ENCODE assay signal across 8 mouse cellular contexts in the genomic region with DNA sequence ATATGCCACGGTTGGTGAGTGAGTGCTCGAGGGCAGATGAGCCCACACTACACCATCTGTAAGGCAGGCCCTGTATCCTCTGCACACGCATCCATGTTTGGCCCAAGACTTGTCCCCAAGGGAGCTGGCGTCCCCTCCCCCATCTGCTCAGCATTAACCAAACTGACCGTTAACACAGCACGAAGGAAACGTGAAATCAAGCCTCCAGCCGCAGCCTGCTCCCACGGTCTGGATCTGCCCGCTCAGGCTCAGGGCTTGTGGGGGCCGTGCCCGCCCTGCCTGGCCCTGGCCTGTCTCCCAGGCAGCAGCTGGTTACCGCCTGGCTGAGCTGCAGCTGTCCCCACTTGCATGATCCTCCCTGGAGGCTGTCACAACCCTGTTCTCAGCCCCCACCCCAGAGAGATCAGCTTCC. TPM values are rescaled to one million over a fixed set of nuclear protein-coding genes. Genes with fewer than 3 reads are reported as not detected.
A peak's percentile ranks its signal among the peaks of the same experiment; 100 is the strongest.
DNase-seq lines count a peak whose midpoint lies in the region; ATAC-seq and TF ChIP-seq lines count a peak whose summit lies in the region.

No protein-coding gene starts in this region.

- H3K9ac ChIP-seq in embryonic facial prominence, embryonic 12.5 days = no peak overlapping the region
- 0 out of 2 replicates have a peak overlapping the region, but pooled peaks have one; percentile 12 for H3K9ac ChIP-seq in midbrain, embryonic 15.5 days

- peak; percentile 52 to 82 for DNase-seq in cerebellum, postnatal 4 days (ENCODE audit: low spot score in 2 of 2)
- no peak for DNase-seq in cerebellum, adult 9-10 months
- DNase-seq in heart, postnatal 36 days = peak; percentile 57 to 62
- peak; percentile 60 for DNase-seq in layer of hippocampus, adult 2 months (ENCODE audit: low spot score in 2 of 2)
- DNase-seq in testis, postnatal 10 days (ENCODE audit: low spot score) = peak; percentile 82
- no peak for DNase-seq in urinary bladder, postnatal 25 days (ENCODE audit: low spot score)

- no peak for TF ChIP-seq CTCF in layer of hippocampus, adult 2 months (conservative IDR thresholded peaks at IDR 0.05)

- H3K9me3 ChIP-seq in embryonic facial prominence, embryonic 12.5 days = no peaks in the 10 kb centered on the region
- H3K9me3 ChIP-seq in midbrain, embryonic 15.5 days = no peaks in the 10 kb centered on the region

- H3K4me3 ChIP-seq in embryonic facial prominence, embryonic 12.5 days = no peak overlapping the region
- no peak overlapping the region for H3K4me3 ChIP-seq in layer of hippocampus, adult 2 months
- no peak overlapping the region for H3K4me3 ChIP-seq in midbrain, embryonic 15.5 days

- H3K27me3 ChIP-seq in embryonic facial prominence, embryonic 12.5 days = no peaks in the 10 kb centered on the region
- no peaks in the 10 kb centered on the region for H3K27me3 ChIP-seq in midbrain, embryonic 15.5 days (replicated peaks)

- intact Hi-C loops in heart, postnatal 36 days (cut with DNase I) = no loop called here

- no peak overlapping the region for H3K4me2 ChIP-seq in embryonic facial prominence, embryonic 12.5 days (replicated peaks)
- H3K4me2 ChIP-seq in midbrain, embryonic 15.5 days = no peak overlapping the region

- 51% methylated on average over 13 of the region's 13 CpGs for WGBS in embryonic facial prominence, embryonic 12.5 days
- WGBS in midbrain, embryonic 15.5 days = 25% methylated on average over 13 of the region's 13 CpGs

- peak; percentile 67; the same call in 1 of the 2 replicates for ATAC-seq in embryonic facial prominence, embryonic 12.5 days (ENCODE audit: insufficient number of reproducible peaks, insufficient read depth, low FRiP score, low TSS enrichment)
- ATAC-seq in midbrain, embryonic 15.5 days (replicated peaks) = peak; percentile 74

- H3K27ac ChIP-seq in embryonic facial prominence, embryonic 12.5 days = no peak overlapping the region; the same call in 1 of the 2 replicates
- peak overlapping the region; percentile 60 for H3K27ac ChIP-seq in layer of hippocampus, adult 2 months
- H3K27ac ChIP-seq in midbrain, embryonic 15.5 days = peak overlapping the region; percentile 42; the same call in 1 of the 2 replicates

- no peaks in the 10 kb centered on the region for H3K36me3 ChIP-seq in embryonic facial prominence, embryonic 12.5 days
- no peaks in the 10 kb centered on the region for H3K36me3 ChIP-seq in midbrain, embryonic 15.5 days (replicated peaks)

- peaks cover 24% of the 10 kb centered on the region for H3K4me1 ChIP-seq in embryonic facial prominence, embryonic 12.5 days
- peaks cover 18% of the 10 kb centered on the region for H3K4me1 ChIP-seq in midbrain, embryonic 15.5 days

RNA-seq across cellular contexts. Expression of a gene that starts 16.5 kb away (rescaled TPM):
- polyA plus RNA-seq in embryonic facial prominence, embryonic 12.5 days (2016; fragmentation: Nextera tagmentation; extraction: Ambion mirVana) = 4.8 and 5.1 TPM in 2 replicates
- under 1 TPM; 0.36 to 0.73 TPM for total RNA-seq in heart, postnatal 36 days (2021)
- under 1 TPM; 0.36 to 0.42 TPM for total RNA-seq in layer of hippocampus, adult 2 months (2021)
- 0.37 and 0.50 TPM in 2 replicates for polyA plus RNA-seq in midbrain, embryonic 15.5 days (2015; fragmentation: Nextera tagmentation; extraction: Ambion mirVana)

RNA-seq across cellular contexts. Expression of a gene that starts 35.6 kb away (rescaled TPM):
- not detected in 2 replicates for polyA plus RNA-seq in embryonic facial prominence, embryonic 12.5 days (2016; fragmentation: Nextera tagmentation; extraction: Ambion mirVana)
- not detected for total RNA-seq in heart, postnatal 36 days (2021)
- not detected for total RNA-seq in layer of hippocampus, adult 2 months (2021)
- not detected in 2 replicates for polyA plus RNA-seq in midbrain, embryonic 15.5 days (2015; fragmentation: Nextera tagmentation; extraction: Ambion mirVana)

RNA-seq across cellular contexts. Expression of a gene that starts 40.6 kb away (rescaled TPM):
- 81.7 and 84.4 TPM in 2 replicates for polyA plus RNA-seq in embryonic facial prominence, embryonic 12.5 days (2016; fragmentation: Nextera tagmentation; extraction: Ambion mirVana)
- 10 to 100 TPM; 57.8 to 62.0 TPM for total RNA-seq in heart, postnatal 36 days (2021)
- total RNA-seq in layer of hippocampus, adult 2 months (2021) = 100 to 1,000 TPM; 125 to 131 TPM
- polyA plus RNA-seq in midbrain, embryonic 15.5 days (2015; fragmentation: Nextera tagmentation; extraction: Ambion mirVana) = 59.1 and 64.3 TPM in 2 replicates

Comparison
In these comparisons a context has a peak if more than half of its experiments do, and no peak if none do; other contexts are left out.
1. DNase-seq: peak in cerebellum, postnatal 4 days (2 of 2), heart, postnatal 36 days (2 of 2), layer of hippocampus, adult 2 months (2 of 2) and testis, postnatal 10 days (single experiment); none in cerebellum, adult 9-10 months (single experiment) and urinary bladder, postnatal 25 days (single experiment).